2 mouse cellular contexts compared by ENCODE assay signal in the genomic region with DNA sequence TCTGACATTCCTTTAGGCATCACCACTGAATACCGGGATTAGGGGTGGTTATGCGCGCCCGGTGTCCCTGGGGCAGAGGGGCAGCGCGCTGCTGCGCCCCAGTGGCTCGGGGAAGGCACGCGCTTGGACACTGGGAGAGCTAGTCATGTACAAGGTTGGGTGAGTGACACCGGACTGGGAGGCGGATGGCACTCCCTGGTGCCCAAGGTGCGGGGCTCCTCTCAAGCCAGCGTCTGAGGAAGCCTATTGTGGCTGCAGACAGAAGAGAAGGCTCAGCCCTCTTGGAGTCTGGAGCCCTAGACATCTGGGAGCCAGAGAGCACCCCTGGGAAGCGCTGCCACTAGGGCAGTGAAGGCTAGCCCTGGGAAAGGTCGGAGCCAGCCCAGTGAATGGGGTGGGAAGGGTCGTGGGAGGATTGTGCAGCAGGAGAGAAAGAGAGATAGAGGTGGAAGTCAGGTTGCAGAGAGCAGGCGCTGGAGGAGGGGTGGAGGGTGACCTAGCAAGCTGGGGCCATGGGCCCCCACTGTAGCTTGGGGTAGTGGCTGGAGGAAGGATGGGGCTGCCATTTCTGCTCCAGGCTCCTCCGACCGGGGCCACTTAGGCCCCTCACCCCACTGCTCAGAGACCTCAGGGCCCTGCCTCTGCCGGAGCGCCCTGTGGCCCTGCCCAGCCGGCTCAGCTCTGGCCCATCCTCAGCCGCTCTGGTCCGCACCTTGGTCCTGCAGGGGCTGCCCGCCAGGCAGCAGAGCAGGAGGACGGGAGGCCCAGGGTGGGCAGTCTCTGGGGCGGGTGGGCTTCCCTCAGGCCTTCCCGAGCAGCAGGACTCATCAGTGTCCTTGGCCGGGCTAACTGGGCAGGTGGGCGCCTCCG.
TF ChIP-seq lines count a peak whose summit lies in the region.

No protein-coding gene starts in this region.

TF ChIP-seq in CH12.LX, 34 proteins besides CTCF, POLR2A, EP300 and RAD21:
- TF ChIP-seq BHLHE40 (IDR thresholded peaks at IDR 0.05; ENCODE audit: low read depth, low read length) = no peak
- no peak for TF ChIP-seq CHD1 (IDR thresholded peaks at IDR 0.05; ENCODE audit: low read depth, low read length)
- TF ChIP-seq USF2 (conservative IDR thresholded peaks at IDR 0.05; ENCODE audit: low read depth, low read length) = no peak
- no peak for TF ChIP-seq MAFK (IDR thresholded peaks at IDR 0.05; ENCODE audit: insufficient replicate concordance, low read length)
- no peak for TF ChIP-seq KAT2A (IDR thresholded peaks at IDR 0.05; ENCODE audit: insufficient replicate concordance, low read length)
TF ChIP-seq in CH12.LX: peak in this region for 0.

TF ChIP-seq in ES-E14, 5 proteins besides CTCF, POLR2A, EP300 and RAD21:
- TF ChIP-seq MAFK (IDR thresholded peaks at IDR 0.05; ENCODE audit: insufficient read depth, low read depth, low read length) = no peak
- no peak for TF ChIP-seq ZC3H11A (IDR thresholded peaks at IDR 0.05; ENCODE audit: borderline replicate concordance, low read depth, low read length)
- TF ChIP-seq ZNF384 (IDR thresholded peaks at IDR 0.05; ENCODE audit: low read depth, low read length) = no peak
- TF ChIP-seq CHD2 (IDR thresholded peaks at IDR 0.05; ENCODE audit: low read depth, low read length) = no peak
- no peak for TF ChIP-seq HCFC1 (IDR thresholded peaks at IDR 0.05; ENCODE audit: borderline replicate concordance, insufficient read depth, low read length)
TF ChIP-seq in ES-E14: peak in this region for 0.
